Mouse (Mus musculus): ENCODE measurements around the gene Ptpn5. TPM values are rescaled to one million over a fixed set of nuclear protein-coding genes. Genes with fewer than 3 reads are reported as not detected.

The Ptpn5 gene
- polyA plus RNA-seq, 1 experiment from 2014 or later = 7.0 TPM

GRCm38 (mm10) chr7:47034785-47035384, 98.6 kb downstream of the Ptpn5 start:
- H3K9ac ChIP-seq = no peak overlapping the region
- no peaks in the 10 kb centered on the region for H3K4me1 ChIP-seq (ENCODE audit: insufficient read depth)
- no peak for DNase-seq
- WGBS = 83% methylated on average over 4 of the region's 4 CpGs
- no peak for TF ChIP-seq CTCF (IDR thresholded peaks at IDR 0.05; ENCODE audit: low read depth)
- H3K9me3 ChIP-seq (ENCODE audit: low read depth, low read length) = no peaks in the 10 kb centered on the region
- no peak overlapping the region for H3K27ac ChIP-seq (ENCODE audit: low read depth)
- ATAC-seq (ENCODE audit: insufficient read depth) = no peak
- no peaks in the 10 kb centered on the region for H3K36me3 ChIP-seq (ENCODE audit: insufficient read depth)
- no peaks in the 10 kb centered on the region for H3K27me3 ChIP-seq (ENCODE audit: insufficient read depth, low read length)
- no peak overlapping the region for H3K4me3 ChIP-seq (ENCODE audit: low read depth, low read length)
- no peak overlapping the region for H3K4me2 ChIP-seq

GRCm38 (mm10) chr7:47031371-47031770, 102.1 kb downstream of the Ptpn5 start:
- ATAC-seq (ENCODE audit: insufficient read depth) (no peak), DNase-seq (no peak)
- Histone ChIP-seq H3K4me3 (ENCODE audit: low read depth, low read length) (no peak overlapping the region), H3K4me1 (ENCODE audit: insufficient read depth) (no peaks in the 10 kb centered on the region), H3K36me3 (ENCODE audit: insufficient read depth) (no peaks in the 10 kb centered on the region), H3K4me2 (no peak overlapping the region), H3K27me3 (ENCODE audit: insufficient read depth, low read length) (no peaks in the 10 kb centered on the region), H3K9me3 (ENCODE audit: low read depth, low read length) (no peaks in the 10 kb centered on the region), H3K27ac (ENCODE audit: low read depth) (no peak overlapping the region), H3K9ac (no peak overlapping the region)
- 68% methylated on average over 4 of the region's 4 CpGs for WGBS
- no peak for TF ChIP-seq CTCF (IDR thresholded peaks at IDR 0.05; ENCODE audit: low read depth)

GRCm38 (mm10) chr7:47030517-47031193, 102.8 kb downstream of the Ptpn5 start:
- Histone ChIP-seq H3K4me2 (no peak overlapping the region), H3K4me1 (ENCODE audit: insufficient read depth) (no peaks in the 10 kb centered on the region), H3K27ac (ENCODE audit: low read depth) (no peak overlapping the region), H3K9me3 (ENCODE audit: low read depth, low read length) (no peaks in the 10 kb centered on the region), H3K27me3 (ENCODE audit: insufficient read depth, low read length) (no peaks in the 10 kb centered on the region), H3K4me3 (ENCODE audit: low read depth, low read length) (no peak overlapping the region), H3K9ac (no peak overlapping the region), H3K36me3 (ENCODE audit: insufficient read depth) (no peaks in the 10 kb centered on the region)
- peak; percentile 52 for DNase-seq
- 73% methylated on average over 9 of the region's 9 CpGs for WGBS
- TF ChIP-seq CTCF (IDR thresholded peaks at IDR 0.05; ENCODE audit: low read depth) = no peak
- no peak for ATAC-seq (ENCODE audit: insufficient read depth)

Small RNA genes within 50 kb of the gene (microRNA-seq; reads per million reads assigned to microRNA genes)
- gene Mir7056 (ENCODE audit: borderline number of aligned reads) = not detected

Other genes starting within 250 kb of the Ptpn5 start
- 176 and 180 TPM in 2 replicates for gene Tsg101, start 213.7 kb downstream of the Ptpn5 start, polyA plus RNA-seq (2014; fragmentation: Nextera tagmentation; extraction: Ambion mirVana)
- 14.9 TPM in 2 replicates for gene Uevld, start 175.2 kb downstream of the Ptpn5 start, polyA plus RNA-seq (2014; fragmentation: Nextera tagmentation; extraction: Ambion mirVana)
- not detected in 2 replicates for gene Gm9999, start 150.1 kb downstream of the Ptpn5 start, polyA plus RNA-seq (2014; fragmentation: Nextera tagmentation; extraction: Ambion mirVana)
- gene Spty2d1, start 125.3 kb downstream of the Ptpn5 start, polyA plus RNA-seq (2014; fragmentation: Nextera tagmentation; extraction: Ambion mirVana) = 23.6 and 23.8 TPM in 2 replicates
- gene Tmem86a, start 83.1 kb downstream of the Ptpn5 start, polyA plus RNA-seq (2014; fragmentation: Nextera tagmentation; extraction: Ambion mirVana) = 31.9 and 32.1 TPM in 2 replicates
- not detected in 2 replicates for gene Mrgpra6, start 71.2 kb upstream of the Ptpn5 start, polyA plus RNA-seq (2014; fragmentation: Nextera tagmentation; extraction: Ambion mirVana)
- gene Mrgpra9, start 119.2 kb upstream of the Ptpn5 start, polyA plus RNA-seq (2014; fragmentation: Nextera tagmentation; extraction: Ambion mirVana) = 0.28 TPM in 1 of 2 replicates, not detected in the other
- gene Mrgpra1, start 220.6 kb upstream of the Ptpn5 start, polyA plus RNA-seq (2014; fragmentation: Nextera tagmentation; extraction: Ambion mirVana) = not detected in 2 replicates

Data from lung, embryonic 14.5 days (tissue).